Mouse (Mus musculus): ENCODE measurements at regions not wholly inside any gene's neighbourhood (a gene's known extent, or its start where the extent isn't known, plus 50 kb on each side); places are given as distances from the start of the nearest gene placed in this dataset.

GRCm38 (mm10) chr3:52651862-52652475 lies 365.1 kb downstream of the Cog6 start:
- TF ChIP-seq POLR2A (IDR thresholded peaks at IDR 0.05; ENCODE audit: insufficient read depth, low read depth, low read length) (no peak), CTCF (IDR thresholded peaks at IDR 0.05; ENCODE audit: insufficient read depth, low read depth, low read length) (no peak)

Data from olfactory bulb, adult 2 months (tissue).